Mouse (Mus musculus): ENCODE data around the gene Cyp4f13. TPM values are rescaled to one million over a fixed set of nuclear protein-coding genes. Genes with fewer than 3 reads are reported as not detected.

Cyp4f13 gene
- polyA plus RNA-seq, 1 experiment from 2014 or later: 11.4 TPM

Other genes starting within 250 kb of the Cyp4f13 start
- 28.5 and 33.8 TPM in 2 replicates for gene Zfp871, start 159.1 kb downstream of the Cyp4f13 start, polyA plus RNA-seq (2015; fragmentation: Nextera tagmentation; extraction: Ambion mirVana)
- 2.0 and 2.3 TPM in 2 replicates for gene Zfp811, start 137.5 kb downstream of the Cyp4f13 start, polyA plus RNA-seq (2015; fragmentation: Nextera tagmentation; extraction: Ambion mirVana)
- gene Zfp799, start 117.1 kb downstream of the Cyp4f13 start, polyA plus RNA-seq (2015; fragmentation: Nextera tagmentation; extraction: Ambion mirVana): 13.7 and 14.9 TPM in 2 replicates
- 7.5 and 8.2 TPM in 2 replicates for gene Zfp870, start 55.8 kb downstream of the Cyp4f13 start, polyA plus RNA-seq (2015; fragmentation: Nextera tagmentation; extraction: Ambion mirVana)
- not detected in 2 replicates for gene Cyp4f14, start 30.1 kb downstream of the Cyp4f13 start, polyA plus RNA-seq (2015; fragmentation: Nextera tagmentation; extraction: Ambion mirVana)
- 10.8 and 12.6 TPM in 2 replicates for gene Zfp472, start 18.4 kb upstream of the Cyp4f13 start, polyA plus RNA-seq (2015; fragmentation: Nextera tagmentation; extraction: Ambion mirVana)
- 11.4 and 11.8 TPM in 2 replicates for gene Zfp952, start 45.7 kb upstream of the Cyp4f13 start, polyA plus RNA-seq (2015; fragmentation: Nextera tagmentation; extraction: Ambion mirVana)
- gene Zfp763, start 86.0 kb upstream of the Cyp4f13 start, polyA plus RNA-seq (2015; fragmentation: Nextera tagmentation; extraction: Ambion mirVana): 13.5 and 13.9 TPM in 2 replicates
- not detected in 2 replicates for gene 4921501E09Rik, start 120.7 kb upstream of the Cyp4f13 start, polyA plus RNA-seq (2015; fragmentation: Nextera tagmentation; extraction: Ambion mirVana)
- gene Zfp563, start 141.9 kb upstream of the Cyp4f13 start, polyA plus RNA-seq (2015; fragmentation: Nextera tagmentation; extraction: Ambion mirVana): 8.5 and 8.7 TPM in 2 replicates
- gene Morc2b, start 192.3 kb upstream of the Cyp4f13 start, polyA plus RNA-seq (2015; fragmentation: Nextera tagmentation; extraction: Ambion mirVana): not detected in 2 replicates
- gene Olfr55, start 221.0 kb upstream of the Cyp4f13 start, polyA plus RNA-seq (2015; fragmentation: Nextera tagmentation; extraction: Ambion mirVana): not detected in 2 replicates
- gene Olfr239, start 243.9 kb upstream of the Cyp4f13 start, polyA plus RNA-seq (2015; fragmentation: Nextera tagmentation; extraction: Ambion mirVana): not detected in 2 replicates